Mouse (Mus musculus): ENCODE results near the gene Rap1gap2. TPM values are rescaled to one million over a fixed set of nuclear protein-coding genes. Genes with fewer than 3 reads are reported as not detected.
"Not testable (repeated sequence)": the region's sequence is repeated elsewhere in the genome, so short reads cannot be mapped to it uniquely, and the experiment has no call there.

Gene Rap1gap2
- total RNA-seq, 2 experiments from 2014 or later, result 107 to 121 TPM

GRCm38 (mm10) chr11:74623693-74624092 is 13.0 kb upstream of the Rap1gap2 start:
- DNase-seq (ENCODE audit: low spot score in 2 of 2), result no peak

DNA sequence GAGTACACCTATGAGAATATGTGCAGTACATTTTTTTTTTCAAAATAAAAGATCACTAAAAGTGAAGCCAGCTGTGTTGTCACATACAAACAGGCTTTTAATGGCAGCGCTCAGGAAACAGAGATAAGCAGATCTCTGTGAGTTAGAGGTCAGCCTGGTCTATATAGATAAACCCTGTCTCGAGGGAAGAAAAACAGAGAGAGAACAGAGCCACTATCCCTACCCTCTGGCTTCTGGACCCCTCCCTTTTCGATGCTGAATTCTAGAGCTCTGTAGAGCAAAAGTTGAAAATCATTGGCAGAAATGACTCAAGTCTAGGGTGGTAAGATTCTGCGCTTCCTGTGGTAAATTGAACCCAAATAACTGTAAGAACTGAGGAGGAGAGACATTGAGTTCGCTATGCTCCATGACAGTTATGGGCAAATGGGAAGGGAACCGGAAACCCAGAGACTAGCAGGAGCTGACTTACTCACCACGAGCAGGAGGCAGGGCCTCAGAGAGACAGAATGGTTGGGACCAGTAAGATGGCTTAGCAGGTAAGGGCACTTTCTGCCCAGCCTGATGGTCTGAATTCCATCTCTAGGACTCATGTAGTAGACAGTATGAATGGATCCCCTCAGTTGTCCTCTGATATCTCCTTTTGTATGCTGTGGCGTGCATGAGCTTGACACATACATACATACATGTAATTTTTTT is 11.4 kb upstream of the Rap1gap2 start:
- DNase-seq (ENCODE audit: low spot score in 2 of 2), result no peak

- DNase-seq (ENCODE audit: low spot score in 2 of 2), result no peak
Measured at GRCm38 (mm10) chr11:74619956-74620300, 9.2 kb upstream of the Rap1gap2 start.

GRCm38 (mm10) chr11:74619201-74619955 is 8.7 kb upstream of the Rap1gap2 start, which contains the start of gene Ccdc92b:
Gene Ccdc92b, plus strand, starts transcription at chr11:74619605.
- DNase-seq (ENCODE audit: low spot score in 2 of 2), result peak; percentile 83 to 88

GRCm38 (mm10) chr11:74615571-74615970 is 4.9 kb upstream of the Rap1gap2 start:
- no peak for DNase-seq (ENCODE audit: low spot score in 2 of 2)

DNA sequence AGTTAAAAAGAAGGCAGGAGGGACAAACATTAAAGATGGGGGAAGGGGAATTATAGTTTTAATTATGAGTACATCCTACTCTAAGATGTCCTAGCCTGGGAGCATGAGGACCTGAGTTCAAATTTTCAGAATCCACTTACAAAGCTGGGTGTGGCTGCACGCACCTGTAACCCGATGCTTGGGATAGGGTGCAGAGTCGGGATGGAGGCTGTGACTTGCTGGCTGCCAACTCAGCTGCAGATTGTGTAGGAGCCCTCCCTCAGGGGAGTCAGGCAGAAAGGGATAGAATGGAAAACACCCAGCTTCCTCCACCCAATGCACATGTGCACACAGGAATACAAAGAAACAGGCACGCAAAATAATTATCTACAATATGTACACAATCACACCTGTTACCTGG is 2.7 kb upstream of the Rap1gap2 start:
- DNase-seq (ENCODE audit: low spot score in 2 of 2), result no peak

DNA sequence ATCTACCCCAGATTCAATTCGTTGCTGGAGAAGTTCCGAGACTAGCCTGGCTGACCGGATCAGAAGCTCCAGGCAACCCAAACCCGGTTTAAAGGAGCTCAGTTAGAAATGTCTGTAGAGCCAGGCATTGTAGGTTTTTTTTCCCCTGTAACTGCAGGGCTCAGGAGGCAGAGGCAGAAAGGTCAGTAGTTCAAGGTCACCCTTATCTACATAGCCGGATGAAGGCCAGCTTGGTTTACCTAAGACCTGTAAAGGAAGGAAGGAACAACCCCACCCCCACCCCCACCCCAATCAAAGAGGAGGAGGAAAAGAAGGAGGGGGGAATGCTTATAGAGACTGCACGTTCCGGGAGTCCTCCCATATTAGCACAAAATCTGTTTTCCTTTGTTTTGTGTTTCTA is 722 bp upstream of the Rap1gap2 start:
- no peak for DNase-seq (ENCODE audit: low spot score in 2 of 2)

GRCm38 (mm10) chr11:74610068-74610467 is 647 bp downstream of the Rap1gap2 start:
- no peak for DNase-seq (ENCODE audit: low spot score in 2 of 2)

DNA sequence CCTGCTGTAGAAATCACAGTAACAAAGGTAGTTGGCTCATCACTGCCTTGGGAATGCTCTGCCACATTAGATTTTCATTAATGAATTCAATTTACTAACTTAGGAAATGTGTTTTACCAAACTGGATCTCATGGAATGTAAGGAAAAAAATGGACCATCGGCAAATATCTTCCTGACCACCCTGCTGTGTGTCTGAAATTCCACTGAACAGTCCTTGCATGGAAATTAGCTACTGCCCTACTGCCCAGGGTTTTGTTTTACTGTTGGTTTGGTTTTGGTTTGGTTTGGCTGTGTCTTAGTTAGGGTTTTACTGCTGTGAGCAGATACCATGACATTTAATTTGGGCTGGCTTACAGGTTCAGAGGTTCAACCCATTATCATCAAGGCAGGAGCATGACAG is 8.4 kb downstream of the Rap1gap2 start:
- DNase-seq (ENCODE audit: low spot score in 2 of 2), result no peak

DNA sequence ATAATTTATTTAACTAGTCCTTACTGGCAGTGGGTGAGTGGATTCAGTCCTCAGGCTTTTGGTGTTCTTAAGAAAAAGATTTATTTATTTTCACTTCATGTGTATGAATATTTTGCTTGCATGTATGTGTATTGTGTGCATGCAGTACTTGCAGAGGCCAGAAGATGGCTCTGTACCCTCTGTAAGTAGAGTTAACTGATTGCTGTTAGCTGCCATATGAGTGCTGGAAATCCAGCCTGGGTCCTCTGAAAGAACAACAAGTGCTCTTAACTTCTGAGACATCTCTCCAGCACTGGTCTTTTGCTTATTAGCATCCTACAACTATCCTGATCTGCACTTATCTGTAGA is 12.8 kb downstream of the Rap1gap2 start:
- no peak for DNase-seq (ENCODE audit: low spot score in 2 of 2)

DNA sequence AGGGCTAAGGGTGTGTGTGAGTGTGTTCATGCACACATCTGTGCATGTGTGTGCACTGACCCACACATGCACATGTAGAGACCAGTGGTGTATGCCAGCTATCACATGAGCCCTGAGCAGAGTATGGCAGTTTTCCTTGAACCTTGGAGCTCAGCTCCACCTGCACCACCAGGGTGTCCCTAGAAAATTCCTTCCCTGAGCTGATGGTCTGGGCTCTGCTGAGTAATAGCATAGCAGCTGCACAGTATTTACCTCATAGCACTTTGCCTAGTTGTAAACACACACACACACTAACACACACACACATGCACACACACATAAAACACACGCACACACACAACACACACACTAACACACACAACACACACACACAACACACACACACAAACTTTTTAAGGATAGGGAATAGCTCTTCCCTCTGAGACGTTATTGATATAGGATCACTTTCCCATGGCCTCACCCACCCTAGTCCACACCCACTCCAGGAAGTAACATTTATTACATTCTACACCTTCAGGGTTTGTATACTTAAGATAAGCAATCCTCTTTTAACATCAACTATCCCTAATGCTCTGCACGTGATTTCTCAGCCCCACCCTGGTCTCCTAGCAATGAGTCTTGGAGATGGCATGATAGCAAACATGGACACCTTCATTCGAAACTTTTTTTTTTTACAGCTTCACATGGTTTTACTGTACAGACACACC is 13.3 kb downstream of the Rap1gap2 start:
- no peak for DNase-seq (ENCODE audit: low spot score in 2 of 2)

DNA sequence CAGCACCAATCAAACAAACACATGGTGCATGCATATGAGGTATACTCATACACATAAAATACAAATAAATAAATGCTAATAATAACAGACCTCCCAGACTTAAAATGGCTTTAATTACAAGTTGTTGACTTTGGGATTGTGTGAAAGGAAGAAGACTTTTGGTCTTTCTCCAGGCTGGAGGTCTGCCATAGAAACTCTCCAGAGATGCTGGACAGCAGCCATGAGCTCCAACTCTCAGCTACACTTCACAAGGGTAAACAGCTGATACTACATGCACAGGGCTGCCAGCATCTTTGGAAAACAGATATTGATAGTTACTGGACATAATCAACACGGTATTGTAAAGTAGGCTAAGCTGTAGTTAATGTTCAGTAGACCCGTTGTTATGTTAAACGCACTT is 18.5 kb downstream of the Rap1gap2 start:
- peak in 1 of 2 experiments; percentile 13 for DNase-seq (ENCODE audit: low spot score in 2 of 2)

GRCm38 (mm10) chr11:74590691-74591090 is 20.0 kb downstream of the Rap1gap2 start:
- DNase-seq (ENCODE audit: low spot score in 2 of 2), result no peak

- DNase-seq (ENCODE audit: low spot score in 2 of 2), result no peak
Measured at GRCm38 (mm10) chr11:74590239-74590596, 20.5 kb downstream of the Rap1gap2 start.

- DNase-seq (ENCODE audit: low spot score in 2 of 2), result peak; percentile 58 to 72
Measured at GRCm38 (mm10) chr11:74589401-74590238, 21.1 kb downstream of the Rap1gap2 start.

DNA sequence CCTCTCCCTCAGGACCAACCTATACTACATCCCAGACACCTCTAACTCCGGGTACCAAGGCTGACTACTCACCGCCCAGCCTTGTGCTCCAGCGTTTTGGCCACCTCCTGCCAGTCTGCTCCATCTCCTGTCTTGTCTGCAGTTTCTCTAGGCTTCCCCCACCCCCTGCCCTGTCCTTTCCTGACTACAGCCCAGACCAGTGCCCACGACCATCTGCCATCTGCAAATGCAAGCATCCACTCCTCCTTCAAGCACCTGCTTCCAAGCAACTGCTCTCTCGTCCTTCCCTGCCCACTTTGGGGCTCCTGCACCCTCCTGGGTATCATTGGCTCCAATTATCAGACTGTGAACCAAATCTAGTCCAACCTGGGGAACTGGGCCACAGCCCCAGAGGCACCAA is 24.3 kb downstream of the Rap1gap2 start:
- DNase-seq (ENCODE audit: low spot score in 2 of 2), result no peak

DNA sequence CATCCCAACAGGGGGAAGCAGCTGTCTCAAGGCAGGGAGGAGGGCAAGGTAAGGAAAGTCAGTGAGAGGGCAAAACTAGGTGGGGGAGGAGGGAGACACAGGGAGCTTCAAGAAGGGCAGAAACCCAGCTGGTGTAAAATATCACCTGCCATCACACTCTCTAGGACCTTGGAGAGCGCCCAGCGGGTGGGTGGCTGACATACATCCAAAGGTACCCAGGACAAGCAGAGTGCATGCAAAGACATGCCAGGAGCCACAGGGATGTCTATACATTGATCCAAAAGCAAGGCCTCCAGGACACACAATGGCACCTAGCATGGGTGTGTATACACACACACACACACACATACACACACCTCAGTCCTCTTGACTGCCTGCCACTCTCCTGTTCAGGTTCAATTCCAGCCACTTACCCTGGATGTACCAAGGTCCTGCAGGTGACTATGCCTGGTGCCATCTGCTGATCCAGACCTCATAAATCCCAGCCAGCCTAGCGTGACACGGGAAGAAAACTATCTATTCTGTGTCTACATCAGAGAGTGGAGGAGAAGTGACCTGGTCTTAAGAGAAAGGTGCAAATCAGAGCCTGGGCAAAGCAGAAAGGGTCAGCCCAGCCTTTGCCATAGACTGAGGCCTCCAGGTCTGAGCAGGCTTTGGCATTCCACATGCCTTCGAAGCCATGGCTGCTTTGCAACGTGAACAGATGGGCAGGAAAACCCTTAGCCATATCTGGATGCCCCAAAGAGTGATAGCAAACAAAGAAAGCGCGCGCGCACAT is 25.6 kb downstream of the Rap1gap2 start:
- no peak for DNase-seq (ENCODE audit: low spot score in 2 of 2)

GRCm38 (mm10) chr11:74583824-74584349 is 26.8 kb downstream of the Rap1gap2 start:
- no peak for DNase-seq (ENCODE audit: low spot score in 2 of 2)

- no peak for DNase-seq (ENCODE audit: low spot score in 2 of 2)
Measured at GRCm38 (mm10) chr11:74582464-74582863, 28.3 kb downstream of the Rap1gap2 start.

GRCm38 (mm10) chr11:74581333-74581732 is 29.4 kb downstream of the Rap1gap2 start:
- not testable (repeated sequence) for DNase-seq (ENCODE audit: low spot score in 2 of 2)
